8 mouse cellular contexts compared by ENCODE assay signal in the genomic region with DNA sequence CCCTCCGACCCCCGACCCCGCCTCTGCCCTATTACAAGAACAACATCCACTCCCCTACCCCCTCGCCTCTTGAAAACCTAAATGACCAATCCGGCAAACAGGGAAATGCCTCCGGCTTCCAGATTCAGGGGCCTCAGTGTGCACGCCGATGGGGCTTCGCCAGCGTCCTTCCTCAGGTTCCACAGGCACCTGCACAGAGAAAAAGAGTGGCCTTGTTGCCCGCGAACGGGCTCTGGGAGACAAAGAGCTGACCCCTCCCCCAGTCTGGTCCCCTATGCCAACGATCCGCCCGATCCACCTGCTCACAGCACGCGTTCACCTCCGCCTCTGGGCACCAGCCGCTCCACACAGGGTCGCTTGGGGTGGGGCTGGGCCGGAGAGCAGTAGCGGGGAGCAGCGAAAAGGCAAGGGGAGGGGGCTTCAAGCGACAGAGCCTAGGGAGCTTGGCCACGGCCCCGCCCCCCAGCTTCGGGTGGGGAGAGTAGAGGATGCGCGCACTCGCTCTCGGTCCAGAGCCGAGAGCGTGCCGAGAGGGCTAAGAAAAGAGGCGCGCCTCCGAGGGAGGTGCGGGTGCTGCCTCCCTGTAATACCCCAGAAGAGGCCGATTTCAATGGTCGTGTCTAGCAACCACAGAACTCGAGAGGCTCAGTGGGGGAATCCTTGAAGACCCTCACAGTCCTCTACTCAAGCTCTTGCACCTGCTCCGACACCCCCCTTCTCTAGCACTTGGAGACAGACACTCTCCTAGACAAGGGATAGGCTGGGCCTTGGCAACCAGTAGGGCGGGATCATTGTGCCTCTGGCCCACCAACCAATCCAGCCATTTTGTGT. TPM values are rescaled to one million over a fixed set of nuclear protein-coding genes. Genes with fewer than 3 reads are reported as not detected.
DNase-seq lines count a peak whose midpoint lies in the region; ATAC-seq and TF ChIP-seq lines count a peak whose summit lies in the region.

Gene Prr36, minus strand, starts transcription at position 669 of the 831 bp plus-strand sequence.

- peaks cover 13 to 21% of the 10 kb centered on the region in 2 experiments for H3K4me1 ChIP-seq in heart, embryonic 14.5 days (ENCODE audit: control insufficient read depth in 2 of 2, insufficient read depth in 2 of 2, low read length in 2 of 2)
- peaks cover 10% of the 10 kb centered on the region; the same call in 1 of the 2 replicates for H3K4me1 ChIP-seq in intestine, embryonic 14.5 days (replicated peaks; ENCODE audit: control insufficient read depth, insufficient read depth, low read length)
- H3K4me1 ChIP-seq in liver, postnatal 0 days (ENCODE audit: insufficient read depth) = peaks cover 28% of the 10 kb centered on the region

- 2% methylated on average over 44 of the region's 44 CpGs for WGBS in heart, embryonic 14.5 days
- 1% methylated on average over 44 of the region's 44 CpGs for WGBS in intestine, embryonic 14.5 days
- 3% methylated on average over 41 of the region's 44 CpGs for WGBS in liver, postnatal 0 days (ENCODE audit: insufficient replicate concordance)

- H3K9me3 ChIP-seq in heart, embryonic 14.5 days (ENCODE audit: control insufficient read depth, low read length) = no peaks in the 10 kb centered on the region
- no peaks in the 10 kb centered on the region for H3K9me3 ChIP-seq in intestine, embryonic 14.5 days (ENCODE audit: control insufficient read depth, low read length)
- H3K9me3 ChIP-seq in liver, postnatal 0 days (ENCODE audit: low read length) = no peaks in the 10 kb centered on the region

- no peak for DNase-seq in heart, postnatal 14 days
- peak; percentile 75 for DNase-seq in WW6 (ENCODE audit: low read depth, low spot score)
- peak; percentile 69 for DNase-seq in embryo, embryonic 9.5 days (ENCODE audit: extremely low spot score)
- peak; percentile 82 for DNase-seq in intestine, embryonic 14.5 days (ENCODE audit: low spot score)
- no peak for DNase-seq in liver, postnatal 0 days
- peak; percentile 75 for DNase-seq in right cerebral cortex, postnatal 25 days
- no peak for DNase-seq in ovary, postnatal 10 days (ENCODE audit: low spot score)

- no peak for TF ChIP-seq EP300 in liver, postnatal 0 days (IDR thresholded peaks at IDR 0.05; ENCODE audit: low read depth)

- H3K4me3 ChIP-seq in heart, embryonic 14.5 days (ENCODE audit: control insufficient read depth in 1 of 2, insufficient read depth in 1 of 2, low read depth in 1 of 2, low read length in 2 of 2) = peak within 1 kb of the TSS; percentile 52 to 59
- H3K4me3 ChIP-seq in intestine, embryonic 14.5 days (ENCODE audit: low read depth, low read length) = peak within 1 kb of the TSS; percentile 37
- peak within 1 kb of the TSS; percentile 40 for H3K4me3 ChIP-seq in liver, postnatal 0 days (ENCODE audit: low read depth, low read length)

- 0 out of 2 replicates have a peak, but pooled peaks have one; percentile 14 for ATAC-seq in heart, embryonic 14.5 days (ENCODE audit: insufficient number of reproducible peaks, insufficient read depth, low FRiP score, low read depth)
- peak; percentile 65 for ATAC-seq in intestine, embryonic 14.5 days (replicated peaks; ENCODE audit: low FRiP score, low TSS enrichment, low read depth)
- no peak for ATAC-seq in liver, postnatal 0 days

- H3K9ac ChIP-seq in heart, embryonic 14.5 days (ENCODE audit: low read length) = peak within 1 kb of the TSS; percentile 62
- peak within 1 kb of the TSS; percentile 43 for H3K9ac ChIP-seq in intestine, embryonic 14.5 days (ENCODE audit: low read length)
- no peak within 1 kb of the TSS for H3K9ac ChIP-seq in liver, postnatal 0 days (replicated peaks)

- no peak within 1 kb of the TSS for H3K27ac ChIP-seq in heart, embryonic 14.5 days (replicated peaks in 1 of 2; ENCODE audit: control insufficient read depth in 1 of 2, insufficient read depth in 1 of 2, low read depth in 2 of 2, low read length in 2 of 2)
- H3K27ac ChIP-seq in intestine, embryonic 14.5 days (ENCODE audit: low read depth) = no peak within 1 kb of the TSS
- no peak within 1 kb of the TSS for H3K27ac ChIP-seq in liver, postnatal 0 days (ENCODE audit: low read depth)

- H3K27me3 ChIP-seq in heart, embryonic 14.5 days (ENCODE audit: control insufficient read depth, insufficient read depth, low read length) = peaks cover 56% of the 10 kb centered on the region
- peaks cover 40% of the 10 kb centered on the region for H3K27me3 ChIP-seq in intestine, embryonic 14.5 days (replicated peaks; ENCODE audit: control insufficient read depth, insufficient read depth, low read length)
- H3K27me3 ChIP-seq in liver, postnatal 0 days (ENCODE audit: insufficient read depth, low read length) = peaks cover 46% of the 10 kb centered on the region

- TF ChIP-seq CTCF in liver, postnatal 0 days (IDR thresholded peaks at IDR 0.05; ENCODE audit: low read depth) = no peak

- H3K36me3 ChIP-seq in heart, embryonic 14.5 days (ENCODE audit: control insufficient read depth, insufficient read depth, low read length) = no peaks in the 10 kb centered on the region
- no peaks in the 10 kb centered on the region for H3K36me3 ChIP-seq in intestine, embryonic 14.5 days (ENCODE audit: control insufficient read depth, insufficient read depth, low read length)
- no peaks in the 10 kb centered on the region for H3K36me3 ChIP-seq in liver, postnatal 0 days (replicated peaks; ENCODE audit: insufficient read depth, low read length)

- peak within 1 kb of the TSS; percentile 93 for H3K4me2 ChIP-seq in heart, embryonic 14.5 days (ENCODE audit: low read length)
- peak within 1 kb of the TSS; percentile 63 for H3K4me2 ChIP-seq in intestine, embryonic 14.5 days (ENCODE audit: low read length)
- H3K4me2 ChIP-seq in liver, postnatal 0 days (ENCODE audit: low read depth, low read length) = peak within 1 kb of the TSS; percentile 66

- intact Hi-C loops in heart, postnatal 14 days (cut with DNase I) = no loop called here

RNA-seq across cellular contexts. Expression of gene Prr36, which starts in this region (rescaled TPM):
- 0.19 and 0.47 TPM in 2 replicates for polyA plus RNA-seq in heart, embryonic 14.5 days (2014; fragmentation: Nextera tagmentation; extraction: Ambion mirVana)
- total RNA-seq in heart, postnatal 14 days (2021) = under 1 TPM in 1 of 2 experiments, not detected in 1; 0.05 TPM
- polyA plus RNA-seq in intestine, embryonic 14.5 days (2014; fragmentation: Nextera tagmentation; extraction: Ambion mirVana) = 5.4 and 6.6 TPM in 2 replicates
- polyA plus RNA-seq in liver, postnatal 0 days (2015; fragmentation: Nextera tagmentation; extraction: Ambion mirVana) = 0.12 and 0.15 TPM in 2 replicates

Comparison
In these comparisons a context has a peak if more than half of its experiments do, and no peak if none do; other contexts are left out.
1. Peak in ATAC-seq, H3K4me3 ChIP-seq, H3K9ac ChIP-seq and H3K4me2 ChIP-seq in heart, embryonic 14.5 days; RNA of the gene not detected or under 1 TPM.
2. DNase-seq: peak in WW6 (single experiment), embryo, embryonic 9.5 days (single experiment), intestine, embryonic 14.5 days (single experiment) and right cerebral cortex, postnatal 25 days (single experiment); none in heart, postnatal 14 days (0 of 2), liver, postnatal 0 days (single experiment) and ovary, postnatal 10 days (single experiment).
3. Peak in every context shown above with its lines, with median percentiles within 50 percentile points of each other: H3K4me2 ChIP-seq and H3K4me3 ChIP-seq.